ENCODE assay signal across 11 mouse cellular contexts in the genomic region with DNA sequence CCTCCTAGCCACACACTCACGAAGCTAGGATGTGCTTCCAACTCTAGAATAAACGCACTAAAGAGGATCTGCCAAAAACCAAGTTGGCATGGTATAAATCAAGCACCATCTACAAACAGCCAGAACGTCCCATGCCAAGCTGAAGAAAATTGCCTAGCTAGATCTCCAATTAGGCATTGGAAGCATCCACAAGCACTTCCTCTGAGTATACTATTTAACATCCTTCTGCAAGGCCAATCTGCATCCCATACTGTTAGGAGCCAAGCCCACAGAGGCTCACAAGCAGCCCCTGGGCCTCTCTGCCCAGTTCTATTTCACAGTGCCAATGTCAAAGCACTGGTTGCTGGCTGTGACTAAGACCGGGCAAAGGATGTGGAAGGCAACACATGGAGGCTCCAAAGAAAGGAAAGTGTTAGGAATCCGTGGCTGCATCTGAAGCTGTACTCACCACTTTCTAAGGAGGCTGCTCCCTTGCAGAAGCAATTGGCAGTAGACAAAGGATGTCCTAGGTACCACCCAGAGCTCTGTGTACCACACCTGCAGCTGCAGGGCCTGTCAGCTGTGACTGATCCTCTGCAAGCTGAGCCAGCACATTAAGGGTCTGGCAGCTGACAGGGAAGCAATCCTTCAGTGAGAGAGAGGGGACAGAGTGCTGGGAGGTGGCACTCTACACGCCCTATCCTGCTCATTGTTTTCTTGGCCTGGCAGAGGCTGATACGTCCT.
DNase-seq lines count a peak whose midpoint lies in the region; ATAC-seq lines count a peak whose summit lies in the region.
"Had no signal": no experiment of that assay in that cellular context is flagged by ENCODE, and none has a peak within 500 bp of the region (broad histone marks: within the 10 kb centered on the region; RNA-seq: fewer than 3 reads in every experiment).

No protein-coding gene starts in this region.

- DNase-seq in cerebellum, adult 9-10 months: peak; percentile 15
- no peak for DNase-seq in liver, embryonic 11.5 days (ENCODE audit: low spot score)
- peak; percentile 34 to 52 for DNase-seq in layer of hippocampus, postnatal 10 days (ENCODE audit: low spot score in 2 of 2)
- DNase-seq in right cerebral cortex, postnatal 36 days (ENCODE audit: low spot score in 2 of 2): peak; percentile 13 to 23
- no peak for DNase-seq in kidney, postnatal 10 days
- DNase-seq: gastrocnemius, postnatal 36 days; lung, postnatal 36 days had no signal

- no peak overlapping the region for H3K4me2 ChIP-seq in liver, embryonic 11.5 days
- H3K4me2 ChIP-seq in liver, embryonic 12.5 days: no peak overlapping the region
- H3K4me2 ChIP-seq: limb, embryonic 12.5 days had no signal

- H3K27ac ChIP-seq in liver, embryonic 11.5 days (ENCODE audit: low read depth, low read length): no peak overlapping the region
- no peak overlapping the region for H3K27ac ChIP-seq in liver, embryonic 12.5 days
- H3K27ac ChIP-seq: limb, embryonic 12.5 days had no signal

- H3K9me3 ChIP-seq in liver, embryonic 11.5 days (ENCODE audit: control insufficient read depth, low read length): no peaks in the 10 kb centered on the region
- no peaks in the 10 kb centered on the region for H3K9me3 ChIP-seq in liver, embryonic 12.5 days (replicated peaks)
- H3K9me3 ChIP-seq: limb, embryonic 12.5 days had no signal

- no peak overlapping the region for H3K4me3 ChIP-seq in liver, embryonic 11.5 days (ENCODE audit: low read depth, low read length)
- no peak overlapping the region for H3K4me3 ChIP-seq in liver, embryonic 12.5 days
- H3K4me3 ChIP-seq: limb, embryonic 12.5 days had no signal

- WGBS in liver, embryonic 11.5 days: 55% methylated on average over 7 of the region's 7 CpGs
- 38% methylated on average over 7 of the region's 7 CpGs for WGBS in liver, embryonic 12.5 days (ENCODE audit: insufficient replicate concordance)

- no peak for ATAC-seq in cerebellum, adult (ENCODE audit: insufficient number of reproducible peaks, low FRiP score, low TSS enrichment)
- ATAC-seq in liver, embryonic 11.5 days (replicated peaks; ENCODE audit: low FRiP score): 0 out of 2 replicates have a peak, but pooled peaks have one; percentile 26
- ATAC-seq in liver, embryonic 12.5 days: no peak
- no peak for ATAC-seq in monocyte, adult 5-6 weeks (replicated peaks; ENCODE audit: insufficient number of reproducible peaks, low FRiP score, low TSS enrichment, poor library complexity, severe bottlenecking)

- no peaks in the 10 kb centered on the region for H3K36me3 ChIP-seq in liver, embryonic 11.5 days (ENCODE audit: control insufficient read depth, insufficient read depth, low read length)
- no peaks in the 10 kb centered on the region for H3K36me3 ChIP-seq in liver, embryonic 12.5 days
- H3K36me3 ChIP-seq: limb, embryonic 12.5 days had no signal

- no peaks in the 10 kb centered on the region for H3K27me3 ChIP-seq in liver, embryonic 11.5 days (replicated peaks; ENCODE audit: control insufficient read depth, insufficient read depth, low read length)
- H3K27me3 ChIP-seq in liver, embryonic 12.5 days (replicated peaks): no peaks in the 10 kb centered on the region
- H3K27me3 ChIP-seq: limb, embryonic 12.5 days had no signal

- H3K4me1 ChIP-seq in liver, embryonic 11.5 days (replicated peaks; ENCODE audit: control insufficient read depth, insufficient read depth, low read length): no peaks in the 10 kb centered on the region
- 0 out of 2 replicates have a peak, but pooled peaks cover 5% of the 10 kb centered on the region for H3K4me1 ChIP-seq in liver, embryonic 12.5 days

- no peak overlapping the region for H3K9ac ChIP-seq in liver, embryonic 11.5 days (ENCODE audit: low read depth, low read length)
- no peak overlapping the region for H3K9ac ChIP-seq in liver, embryonic 12.5 days
- H3K9ac ChIP-seq: limb, embryonic 12.5 days had no signal

Comparison
In these comparisons a context has a peak if more than half of its experiments do, and no peak if none do; other contexts are left out.
1. DNase-seq: peak in cerebellum, adult 9-10 months (single experiment), layer of hippocampus, postnatal 10 days (2 of 2) and right cerebral cortex, postnatal 36 days (2 of 2); none in liver, embryonic 11.5 days (single experiment) and kidney, postnatal 10 days (single experiment).